Mouse (Mus musculus) gastrocnemius, postnatal 14 days (tissue): ENCODE measurements around the gene Rpl14. TPM values are rescaled to one million over a fixed set of nuclear protein-coding genes. Genes with fewer than 3 reads are reported as not detected.
A peak's percentile ranks its signal among the peaks of the same experiment; 100 is the strongest.

Source experiments
- DNase-seq: peaks from one replicate; pipeline ENCODE4 v3.0.0; 2021; ENCODE audit warnings: mixed read lengths
- intact Hi-C: fragments of 180-260 bp; cut with DNase I; formaldehyde crosslinking; loops from one replicate; pipeline ENCODE4 v1.15.1; 2025; ENCODE audit warnings: low total_unique reads
- total RNA-seq, 2 experiments: library from RNA; stranded (reverse); gene quantifications; 2 replicates each; pipeline ENCODE4 v1.2.3; 2021

Rpl14 gene
- total RNA-seq, 2 experiments from 2014 or later: 386 to 432 TPM

GRCm38 (mm10) chr9:120601488-120602171 is 30.4 kb downstream of the Rpl14 start:
- intact Hi-C loops: loop anchor here (5.0 to 10.0 kb wide), 2 partner anchors 333 to 641 kb away; no protein-coding TSS in a partner anchor

GRCm38 (mm10) chr9:120602172-120602838 is 31.1 kb downstream of the Rpl14 start:
- intact Hi-C loops: loop anchor here (5.0 to 10.0 kb wide), 2 partner anchors 332 to 640 kb away; no protein-coding TSS in a partner anchor
- peak; percentile 38 for DNase-seq

More at GRCm38 (mm10) chr9:120601488-120602171, 30.4 kb downstream of the Rpl14 start:
- peak; percentile 69 for DNase-seq

- DNase-seq: peak; percentile 88
- intact Hi-C loops: loop anchor here (5.0 to 10.0 kb wide), 2 partner anchors 332 to 639 kb away; no protein-coding TSS in a partner anchor
Observed at GRCm38 (mm10) chr9:120602839-120603511, 31.7 kb downstream of the Rpl14 start.

DNA sequence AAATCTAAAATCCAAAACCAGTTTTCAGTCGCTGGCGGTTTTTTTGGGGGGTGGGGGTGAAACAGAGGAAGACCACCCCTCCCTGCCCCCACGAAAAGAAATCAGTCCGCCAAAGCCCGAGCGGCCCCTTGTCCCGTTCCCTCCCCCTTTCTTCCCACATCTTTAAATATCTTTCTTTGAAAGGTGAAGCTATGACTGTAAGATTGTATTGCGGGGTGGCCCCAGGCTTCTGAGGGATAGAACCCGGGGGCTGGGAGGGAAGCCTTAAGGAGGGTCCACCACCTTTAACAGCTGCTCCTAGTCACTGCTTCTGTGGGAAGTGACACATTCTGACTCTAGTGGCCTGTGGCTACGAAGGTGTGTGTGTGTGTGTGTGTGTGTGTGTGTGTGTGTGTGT is 32.3 kb downstream of the Rpl14 start:
- intact Hi-C loops: loop anchor here (5.0 to 10.0 kb wide), 2 partner anchors 331 to 639 kb away; no protein-coding TSS in a partner anchor
- no peak for DNase-seq

DNA sequence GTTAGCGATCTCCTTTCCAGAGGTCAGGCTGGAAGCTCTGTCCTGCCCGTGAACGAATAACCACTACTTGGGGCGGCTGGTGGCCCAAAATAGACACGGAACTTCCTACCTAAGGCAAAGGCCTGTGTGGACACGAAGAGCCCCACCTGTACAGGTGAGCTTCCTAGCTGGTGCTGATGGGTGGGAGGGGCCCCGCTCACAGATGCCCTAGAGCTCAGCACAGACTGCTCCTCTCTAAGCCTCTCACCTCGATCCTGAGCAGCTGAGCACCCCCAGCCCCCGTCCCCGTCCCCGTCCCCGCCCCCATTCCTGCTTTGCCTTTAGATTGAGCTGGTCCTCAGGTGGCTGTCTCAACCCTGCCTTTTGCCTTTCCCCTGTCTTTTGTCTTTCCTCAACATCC is 32.7 kb downstream of the Rpl14 start:
- no peak for DNase-seq
- intact Hi-C loops: loop anchor here (5.0 to 10.0 kb wide), 2 partner anchors 331 to 638 kb away; no protein-coding TSS in a partner anchor

- intact Hi-C loops: loop anchor here (5.0 kb wide), 1 partner anchor 36 kb away; no protein-coding TSS in a partner anchor
- DNase-seq: no peak
Observed at GRCm38 (mm10) chr9:120611055-120611454, 39.8 kb downstream of the Rpl14 start.

DNA sequence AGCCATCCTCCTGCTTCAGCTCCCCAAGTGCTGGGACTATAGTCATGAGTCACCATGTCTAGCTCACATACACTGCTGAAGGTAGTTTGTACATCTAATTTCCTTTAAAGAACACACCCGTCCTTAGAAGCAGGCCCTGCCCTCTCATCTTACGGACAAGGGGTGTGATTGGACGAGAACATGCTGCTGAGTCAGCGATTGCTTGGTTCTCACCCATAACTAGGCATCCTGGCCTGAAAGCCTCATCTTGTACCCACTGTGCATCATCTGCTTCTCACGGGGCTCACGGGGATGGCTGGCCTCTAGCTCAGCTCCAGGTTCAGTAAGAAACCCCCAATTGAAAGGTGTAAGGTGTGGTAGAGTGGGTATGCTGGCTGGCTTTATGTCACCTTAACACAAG is 42.8 kb downstream of the Rpl14 start:
- intact Hi-C loops: loop anchor here (5.0 kb wide), 1 partner anchor 33 kb away; no protein-coding TSS in a partner anchor
- DNase-seq: no peak

DNA sequence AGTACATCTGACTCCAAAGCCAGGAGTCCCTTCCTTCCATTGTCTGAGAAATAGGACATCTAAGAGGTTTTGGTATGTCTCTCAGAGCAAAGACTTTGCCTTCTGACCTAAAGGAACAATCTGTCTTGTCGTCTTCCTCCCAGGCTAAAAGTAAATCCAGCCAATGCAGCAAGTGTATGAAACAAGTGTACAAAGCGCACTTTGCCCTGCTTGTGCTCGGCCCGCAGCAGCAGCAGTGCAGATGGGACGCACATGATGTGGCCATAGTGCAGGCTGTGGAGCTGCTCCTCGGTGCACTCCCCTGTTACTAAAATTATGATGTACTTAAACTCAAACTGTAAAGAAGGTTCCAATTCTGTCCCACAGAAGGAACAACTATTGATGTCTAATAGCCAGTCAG is 46.9 kb downstream of the Rpl14 start:
- DNase-seq: no peak
- intact Hi-C loops: no loop called here

DNA sequence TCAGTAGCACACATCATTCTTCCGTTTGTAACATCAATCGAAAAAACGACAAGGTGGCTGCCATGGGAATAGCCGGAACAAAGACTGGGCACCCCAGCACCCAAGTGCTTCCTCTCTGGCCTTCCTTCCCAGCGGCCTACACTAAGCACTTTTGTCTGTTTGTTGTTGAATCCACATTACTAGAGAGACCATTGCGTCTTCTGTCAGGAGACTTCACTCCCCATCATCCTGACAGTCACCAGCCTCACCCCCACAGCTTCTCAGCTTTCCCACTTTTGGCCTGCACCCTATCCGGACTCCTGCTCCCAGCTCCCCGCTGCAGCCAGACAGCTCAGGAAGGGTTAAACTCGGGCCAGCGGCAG is 48.1 kb downstream of the Rpl14 start:
- intact Hi-C loops: no loop called here
- no peak for DNase-seq

GRCm38 (mm10) chr9:120619709-120620408 is 48.6 kb downstream of the Rpl14 start:
- no peak for DNase-seq
- intact Hi-C loops: no loop called here

DNA sequence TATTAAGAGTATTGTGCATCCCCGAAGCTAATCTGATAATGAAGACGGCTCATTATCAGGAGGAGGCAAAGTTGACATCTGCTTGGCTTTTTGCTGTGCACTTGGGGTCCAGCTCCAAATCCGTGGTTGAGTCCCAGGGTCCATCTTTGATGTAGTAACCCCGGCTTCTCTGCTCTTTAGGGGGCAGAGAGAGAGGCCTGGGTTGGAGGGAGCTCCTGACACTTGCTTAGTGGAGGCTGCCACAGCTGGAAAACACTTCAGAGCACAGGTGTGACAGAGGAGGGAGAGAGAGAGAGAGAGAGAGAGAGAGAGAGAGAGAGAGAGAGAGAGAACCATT is 49.1 kb downstream of the Rpl14 start:
- no peak for DNase-seq
- intact Hi-C loops: no loop called here

Other genes with a start within 250 kb of the Rpl14 start
- gene Eif1b, start 79.2 kb upstream of the Rpl14 start, total RNA-seq: 10 to 100 TPM; 35.2 to 37.2 TPM
- gene Entpd3, start 31.6 kb upstream of the Rpl14 start, total RNA-seq: not detected